8 mouse cellular contexts compared by ENCODE assay signal in genomic region chr13:21441207-21441572, GRCm38 (mm10). TPM values are rescaled to one million over a fixed set of nuclear protein-coding genes. Genes with fewer than 3 reads are reported as not detected.
DNase-seq lines count a peak whose midpoint lies in the region; ATAC-seq lines count a peak whose summit lies in the region.

No protein-coding gene starts in this region.

- WGBS in lung, embryonic 16.5 days, result 15% methylated on average over 10 of the region's 10 CpGs
- 19% methylated on average over 10 of the region's 10 CpGs for WGBS in limb, embryonic 12.5 days
- WGBS in stomach, embryonic 14.5 days, result 17% methylated on average over 10 of the region's 10 CpGs

- H3K4me3 ChIP-seq in lung, embryonic 16.5 days (ENCODE audit: low read length), result peak overlapping the region; percentile 60
- peak overlapping the region; percentile 57 for H3K4me3 ChIP-seq in limb, embryonic 12.5 days (replicated peaks)
- H3K4me3 ChIP-seq in stomach, embryonic 14.5 days (ENCODE audit: low read depth, low read length), result peak overlapping the region; percentile 51

- peak; percentile 18; the same call in 1 of the 2 replicates for ATAC-seq in cerebellum, adult (ENCODE audit: insufficient number of reproducible peaks, low FRiP score, low TSS enrichment)
- ATAC-seq in lung, embryonic 16.5 days (ENCODE audit: low read depth), result 0 out of 2 replicates have a peak, but pooled peaks have one; percentile 16
- ATAC-seq in limb, embryonic 12.5 days (ENCODE audit: insufficient number of reproducible peaks, insufficient read depth, low FRiP score, low TSS enrichment, low read depth), result no peak
- ATAC-seq in stomach, embryonic 14.5 days (ENCODE audit: insufficient number of reproducible peaks, insufficient read depth, low FRiP score, low read depth), result no peak

- peak overlapping the region; percentile 81 for H3K27ac ChIP-seq in lung, embryonic 16.5 days (ENCODE audit: low read length)
- H3K27ac ChIP-seq in limb, embryonic 12.5 days, result peak overlapping the region; percentile 83; the same call in 1 of the 2 replicates
- H3K27ac ChIP-seq in stomach, embryonic 14.5 days (ENCODE audit: low read length), result peak overlapping the region; percentile 78; the same call in 1 of the 2 replicates

- H3K4me2 ChIP-seq in lung, embryonic 16.5 days (ENCODE audit: low read depth, low read length), result peak overlapping the region; percentile 91
- H3K4me2 ChIP-seq in limb, embryonic 12.5 days, result peak overlapping the region; percentile 74
- peak overlapping the region; percentile 86 for H3K4me2 ChIP-seq in stomach, embryonic 14.5 days (replicated peaks; ENCODE audit: low read depth, low read length)

- no peaks in the 10 kb centered on the region for H3K27me3 ChIP-seq in lung, embryonic 16.5 days (ENCODE audit: control insufficient read depth, insufficient read depth, low read depth, low read length)
- no peaks in the 10 kb centered on the region for H3K27me3 ChIP-seq in limb, embryonic 12.5 days
- no peaks in the 10 kb centered on the region for H3K27me3 ChIP-seq in stomach, embryonic 14.5 days (ENCODE audit: control insufficient read depth, insufficient read depth, low read length)

- H3K36me3 ChIP-seq in lung, embryonic 16.5 days (ENCODE audit: control insufficient read depth, insufficient read depth, low read length), result peaks cover 26% of the 10 kb centered on the region
- peaks cover 32% of the 10 kb centered on the region for H3K36me3 ChIP-seq in limb, embryonic 12.5 days
- peaks cover 27% of the 10 kb centered on the region for H3K36me3 ChIP-seq in stomach, embryonic 14.5 days (ENCODE audit: control insufficient read depth, insufficient read depth, low read length)

- no peaks in the 10 kb centered on the region for H3K9me3 ChIP-seq in lung, embryonic 16.5 days (ENCODE audit: control insufficient read depth, low read length)
- H3K9me3 ChIP-seq in limb, embryonic 12.5 days, result no peaks in the 10 kb centered on the region
- no peaks in the 10 kb centered on the region for H3K9me3 ChIP-seq in stomach, embryonic 14.5 days (ENCODE audit: control insufficient read depth, low read depth, low read length)

- intact Hi-C loops in left cerebral cortex, postnatal 25 days (cut with DNase I), result loop anchor here (2.0 kb wide), 1 partner anchor 32 kb away; no protein-coding TSS in a partner anchor

- DNase-seq in cerebellum, adult 9-11 months, result no peak
- no peak for DNase-seq in lung, postnatal 14 days
- DNase-seq in left cerebral cortex, postnatal 25 days (ENCODE audit: low spot score in 2 of 2), result no peak
- no peak for DNase-seq in ovary, adult 18-20 months (ENCODE audit: low spot score)

- peak overlapping the region; percentile 73 for H3K9ac ChIP-seq in lung, embryonic 16.5 days (ENCODE audit: low read length)
- no peak overlapping the region for H3K9ac ChIP-seq in limb, embryonic 12.5 days (replicated peaks)
- H3K9ac ChIP-seq in stomach, embryonic 14.5 days (replicated peaks; ENCODE audit: low read depth, low read length), result peak overlapping the region; percentile 52; the same call in 1 of the 2 replicates

- 0 out of 2 replicates have a peak, but pooled peaks cover 5% of the 10 kb centered on the region for H3K4me1 ChIP-seq in lung, embryonic 16.5 days (replicated peaks; ENCODE audit: control insufficient read depth, insufficient read depth, low read length)
- peaks cover 12% of the 10 kb centered on the region for H3K4me1 ChIP-seq in limb, embryonic 12.5 days (replicated peaks)
- H3K4me1 ChIP-seq in stomach, embryonic 14.5 days (ENCODE audit: control insufficient read depth, insufficient read depth, low read length), result 0 out of 2 replicates have a peak, but pooled peaks cover 3% of the 10 kb centered on the region

RNA-seq across cellular contexts. Expression of gene Pgbd1, which starts 0.3 kb away (rescaled TPM):
- 3.3 and 3.7 TPM in 2 replicates for polyA plus RNA-seq in lung, embryonic 16.5 days (2015; fragmentation: Nextera tagmentation; extraction: Ambion mirVana)
- 5.0 TPM in 2 replicates for polyA plus RNA-seq in limb, embryonic 12.5 days (2016; fragmentation: Nextera tagmentation; extraction: Ambion mirVana)
- polyA plus RNA-seq in stomach, embryonic 14.5 days (2014; fragmentation: Nextera tagmentation; extraction: Ambion mirVana), result 2.3 and 3.1 TPM in 2 replicates
- total RNA-seq in left cerebral cortex, postnatal 25 days (2021), result 1 to 10 TPM; 1.5 to 1.7 TPM

RNA-seq across cellular contexts. Expression of gene Zscan26, which starts 12.3 kb away (rescaled TPM):
- polyA plus RNA-seq in lung, embryonic 16.5 days (2015; fragmentation: Nextera tagmentation; extraction: Ambion mirVana), result 35.1 and 39.0 TPM in 2 replicates
- polyA plus RNA-seq in limb, embryonic 12.5 days (2016; fragmentation: Nextera tagmentation; extraction: Ambion mirVana), result 31.8 and 36.0 TPM in 2 replicates
- polyA plus RNA-seq in stomach, embryonic 14.5 days (2014; fragmentation: Nextera tagmentation; extraction: Ambion mirVana), result 32.6 and 35.8 TPM in 2 replicates
- total RNA-seq in left cerebral cortex, postnatal 25 days (2021), result 10 to 100 TPM; 48.3 to 51.3 TPM

RNA-seq across cellular contexts. Expression of gene Nkapl, which starts 27.1 kb away (rescaled TPM):
- 3.7 and 4.0 TPM in 2 replicates for polyA plus RNA-seq in lung, embryonic 16.5 days (2015; fragmentation: Nextera tagmentation; extraction: Ambion mirVana)
- 2.1 TPM in 2 replicates for polyA plus RNA-seq in limb, embryonic 12.5 days (2016; fragmentation: Nextera tagmentation; extraction: Ambion mirVana)
- 2.7 and 2.8 TPM in 2 replicates for polyA plus RNA-seq in stomach, embryonic 14.5 days (2014; fragmentation: Nextera tagmentation; extraction: Ambion mirVana)
- total RNA-seq in left cerebral cortex, postnatal 25 days (2021), result 1 to 10 TPM in 1 of 2 experiments, under 1 TPM in 1; 0.96 to 1.1 TPM

RNA-seq across cellular contexts. Expression of gene Zkscan4, which starts 37.5 kb away (rescaled TPM):
- polyA plus RNA-seq in lung, embryonic 16.5 days (2015; fragmentation: Nextera tagmentation; extraction: Ambion mirVana), result 2.8 and 3.9 TPM in 2 replicates
- polyA plus RNA-seq in limb, embryonic 12.5 days (2016; fragmentation: Nextera tagmentation; extraction: Ambion mirVana), result 3.6 and 4.1 TPM in 2 replicates
- 2.9 TPM in 2 replicates for polyA plus RNA-seq in stomach, embryonic 14.5 days (2014; fragmentation: Nextera tagmentation; extraction: Ambion mirVana)
- 1 to 10 TPM; 5.6 to 6.7 TPM for total RNA-seq in left cerebral cortex, postnatal 25 days (2021)

RNA-seq across cellular contexts. Expression of gene Gm10065, which starts 38.1 kb away (rescaled TPM):
- polyA plus RNA-seq in lung, embryonic 16.5 days (2015; fragmentation: Nextera tagmentation; extraction: Ambion mirVana), result not detected in 2 replicates
- not detected in 2 replicates for polyA plus RNA-seq in limb, embryonic 12.5 days (2016; fragmentation: Nextera tagmentation; extraction: Ambion mirVana)
- not detected in 2 replicates for polyA plus RNA-seq in stomach, embryonic 14.5 days (2014; fragmentation: Nextera tagmentation; extraction: Ambion mirVana)
- total RNA-seq in left cerebral cortex, postnatal 25 days (2021), result not detected

Comparison
In these comparisons a context has a peak if more than half of its experiments do, and no peak if none do; other contexts are left out.
1. ATAC-seq: peak in cerebellum, adult (single experiment) and lung, embryonic 16.5 days (single experiment); none in limb, embryonic 12.5 days (single experiment) and stomach, embryonic 14.5 days (single experiment).
2. Peak in every context shown above with its lines, with median percentiles within 50 percentile points of each other: H3K27ac ChIP-seq, H3K4me2 ChIP-seq and H3K4me3 ChIP-seq.